Mouse (Mus musculus): ENCODE data around the gene Rufy1. TPM values are rescaled to one million over a fixed set of nuclear protein-coding genes. Genes with fewer than 3 reads are reported as not detected.

Rufy1 gene
- polyA plus RNA-seq, 1 experiment from 2014 or later, result 29.0 TPM

- 92% methylated on average over 3 of the region's 3 CpGs for WGBS
- Histone ChIP-seq H3K9ac (ENCODE audit: low read depth, low read length) (no peak overlapping the region), H3K4me2 (ENCODE audit: low read length) (no peak overlapping the region), H3K9me3 (replicated peaks; ENCODE audit: low read length) (no peaks in the 10 kb centered on the region), H3K27ac (no peak overlapping the region), H3K27me3 (ENCODE audit: insufficient read depth, low read length) (no peaks in the 10 kb centered on the region), H3K4me1 (replicated peaks; ENCODE audit: insufficient read depth, low read length) (peaks cover 6% of the 10 kb centered on the region; the same call in 1 of the 2 replicates), H3K4me3 (replicated peaks; ENCODE audit: low read depth, low read length) (no peak overlapping the region), H3K36me3 (ENCODE audit: insufficient read depth, low read length) (no peaks in the 10 kb centered on the region)
- ATAC-seq (replicated peaks; ENCODE audit: low FRiP score, low read depth) (no peak), DNase-seq (ENCODE audit: low spot score) (no peak)
- no peak for TF ChIP-seq CTCF (IDR thresholded peaks at IDR 0.05; ENCODE audit: low read depth)
Observed at GRCm38 (mm10) chr11:50432069-50432440, 1.1 kb upstream of the Rufy1 start.

- H3K4me1 ChIP-seq (replicated peaks; ENCODE audit: insufficient read depth, low read length), result peaks cover 6% of the 10 kb centered on the region; the same call in 1 of the 2 replicates
- H3K36me3 ChIP-seq (ENCODE audit: insufficient read depth, low read length), result no peaks in the 10 kb centered on the region
- peak overlapping the region; percentile 77 for H3K4me2 ChIP-seq (ENCODE audit: low read length)
- H3K9me3 ChIP-seq (replicated peaks; ENCODE audit: low read length), result no peaks in the 10 kb centered on the region
- 35% methylated on average over 32 of the region's 32 CpGs for WGBS
- peak overlapping the region; percentile 97 for H3K9ac ChIP-seq (ENCODE audit: low read depth, low read length)
- peak overlapping the region; percentile 98 for H3K27ac ChIP-seq
- no peak for TF ChIP-seq CTCF (IDR thresholded peaks at IDR 0.05; ENCODE audit: low read depth)
- peak overlapping the region; percentile 85 for H3K4me3 ChIP-seq (replicated peaks; ENCODE audit: low read depth, low read length)
- ATAC-seq (replicated peaks; ENCODE audit: low FRiP score, low read depth) (no peak), DNase-seq (ENCODE audit: low spot score) (peak; percentile 20)
- no peaks in the 10 kb centered on the region for H3K27me3 ChIP-seq (ENCODE audit: insufficient read depth, low read length)
Observed at GRCm38 (mm10) chr11:50431134-50432068, 476 bp upstream of the Rufy1 start.

GRCm38 (mm10) chr11:50426056-50426455 lies 4.9 kb downstream of the Rufy1 start:
- no peak overlapping the region for H3K9ac ChIP-seq (ENCODE audit: low read depth, low read length)
- no peak overlapping the region for H3K4me2 ChIP-seq (ENCODE audit: low read length)
- DNase-seq (ENCODE audit: low spot score), result no peak
- no peaks in the 10 kb centered on the region for H3K36me3 ChIP-seq (ENCODE audit: insufficient read depth, low read length)
- no peak for ATAC-seq (replicated peaks; ENCODE audit: low FRiP score, low read depth)
- WGBS, result 84% methylated on average over 4 of the region's 4 CpGs
- peaks cover 4% of the 10 kb centered on the region; the same call in 1 of the 2 replicates for H3K4me1 ChIP-seq (replicated peaks; ENCODE audit: insufficient read depth, low read length)
- no peaks in the 10 kb centered on the region for H3K9me3 ChIP-seq (replicated peaks; ENCODE audit: low read length)
- H3K27me3 ChIP-seq (ENCODE audit: insufficient read depth, low read length), result no peaks in the 10 kb centered on the region
- no peak for TF ChIP-seq CTCF (IDR thresholded peaks at IDR 0.05; ENCODE audit: low read depth)
- H3K27ac ChIP-seq, result no peak overlapping the region
- H3K4me3 ChIP-seq (replicated peaks; ENCODE audit: low read depth, low read length), result no peak overlapping the region

- H3K27ac ChIP-seq, result no peak overlapping the region; the same call in 1 of the 2 replicates
- ATAC-seq (replicated peaks; ENCODE audit: low FRiP score, low read depth) (peak; percentile 94), DNase-seq (ENCODE audit: low spot score) (peak; percentile 94)
- H3K36me3 ChIP-seq (ENCODE audit: insufficient read depth, low read length), result peaks cover 17% of the 10 kb centered on the region
- peak overlapping the region; percentile 39; the same call in 1 of the 2 replicates for H3K9ac ChIP-seq (ENCODE audit: low read depth, low read length)
- peaks cover 4% of the 10 kb centered on the region; the same call in 1 of the 2 replicates for H3K4me1 ChIP-seq (replicated peaks; ENCODE audit: insufficient read depth, low read length)
- H3K27me3 ChIP-seq (ENCODE audit: insufficient read depth, low read length), result no peaks in the 10 kb centered on the region
- peak overlapping the region; percentile 26 for H3K4me3 ChIP-seq (replicated peaks; ENCODE audit: low read depth, low read length)
- H3K9me3 ChIP-seq (replicated peaks; ENCODE audit: low read length), result no peaks in the 10 kb centered on the region
- WGBS, result 26% methylated on average over 22 of the region's 22 CpGs
- TF ChIP-seq CTCF (IDR thresholded peaks at IDR 0.05; ENCODE audit: low read depth), result no peak
- H3K4me2 ChIP-seq (ENCODE audit: low read length), result peak overlapping the region; percentile 60
Observed at GRCm38 (mm10) chr11:50421934-50422780, 8.8 kb downstream of the Rufy1 start.

GRCm38 (mm10) chr11:50421461-50421860 lies 9.5 kb downstream of the Rufy1 start:
- ATAC-seq (replicated peaks; ENCODE audit: low FRiP score, low read depth), result peak; percentile 9; the same call in 1 of the 2 replicates
- no peaks in the 10 kb centered on the region for H3K9me3 ChIP-seq (replicated peaks; ENCODE audit: low read length)
- H3K9ac ChIP-seq (ENCODE audit: low read depth, low read length), result peak overlapping the region; percentile 39; the same call in 1 of the 2 replicates
- H3K27ac ChIP-seq, result no peak overlapping the region
- peaks cover 23% of the 10 kb centered on the region for H3K36me3 ChIP-seq (ENCODE audit: insufficient read depth, low read length)
- TF ChIP-seq CTCF (IDR thresholded peaks at IDR 0.05; ENCODE audit: low read depth), result no peak
- DNase-seq (ENCODE audit: low spot score), result no peak
- 46% methylated on average over 5 of the region's 5 CpGs for WGBS
- H3K4me1 ChIP-seq (replicated peaks; ENCODE audit: insufficient read depth, low read length), result peaks cover 4% of the 10 kb centered on the region; the same call in 1 of the 2 replicates
- peak overlapping the region; percentile 25; the same call in 1 of the 2 replicates for H3K4me3 ChIP-seq (replicated peaks; ENCODE audit: low read depth, low read length)
- no peaks in the 10 kb centered on the region for H3K27me3 ChIP-seq (ENCODE audit: insufficient read depth, low read length)
- H3K4me2 ChIP-seq (ENCODE audit: low read length), result peak overlapping the region; percentile 60

- Histone ChIP-seq H3K27me3 (ENCODE audit: insufficient read depth, low read length) (no peaks in the 10 kb centered on the region), H3K9me3 (replicated peaks; ENCODE audit: low read length) (no peaks in the 10 kb centered on the region), H3K4me3 (replicated peaks; ENCODE audit: low read depth, low read length) (no peak overlapping the region), H3K27ac (no peak overlapping the region), H3K4me1 (replicated peaks; ENCODE audit: insufficient read depth, low read length) (peaks cover 4% of the 10 kb centered on the region; the same call in 1 of the 2 replicates), H3K36me3 (ENCODE audit: insufficient read depth, low read length) (peaks cover 42% of the 10 kb centered on the region), H3K9ac (ENCODE audit: low read depth, low read length) (no peak overlapping the region), H3K4me2 (ENCODE audit: low read length) (no peak overlapping the region)
- no peak for TF ChIP-seq CTCF (IDR thresholded peaks at IDR 0.05; ENCODE audit: low read depth)
- WGBS, result 71% methylated on average over 2 of the region's 2 CpGs
- DNase-seq (ENCODE audit: low spot score), result no peak
- ATAC-seq (replicated peaks; ENCODE audit: low FRiP score, low read depth), result no peak
Observed at GRCm38 (mm10) chr11:50417856-50418255, 13.1 kb downstream of the Rufy1 start.
